Mouse (Mus musculus) v-Abl transformed pro-B cells (cell line): Measurements from ENCODE around the gene Ntn3.

Experiments
- in situ Hi-C, 2 experiments: fragments of 400-800 bp; cut with MboI; formaldehyde crosslinking; loops; one replicate each; pipeline ENCODE4 v1.15.1; 2025; ENCODE audit not compliant: unreplicated experiment in 2 of 2

Gene Ntn3

DNA sequence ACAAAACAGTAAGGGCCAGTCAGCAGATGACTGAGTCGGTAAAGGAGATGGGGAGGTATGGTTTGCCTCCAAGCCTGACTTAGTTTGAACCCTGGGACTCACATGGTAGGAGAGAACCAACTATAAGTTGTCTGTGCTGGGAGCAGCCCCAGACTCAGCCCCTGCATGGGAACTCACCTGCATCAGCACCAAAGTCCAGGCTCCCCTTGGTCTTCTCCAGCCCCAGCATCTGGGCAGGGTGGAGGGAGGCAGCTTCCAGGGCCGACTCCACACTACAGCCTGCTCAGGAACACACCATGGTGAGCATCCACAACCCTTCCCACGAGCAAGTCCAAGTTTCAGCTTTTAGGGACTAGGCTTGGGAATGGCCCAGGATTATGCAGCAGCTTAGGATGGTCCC is 52.9 kb downstream of the Ntn3 start:
- in situ Hi-C loops = no loop called here

DNA sequence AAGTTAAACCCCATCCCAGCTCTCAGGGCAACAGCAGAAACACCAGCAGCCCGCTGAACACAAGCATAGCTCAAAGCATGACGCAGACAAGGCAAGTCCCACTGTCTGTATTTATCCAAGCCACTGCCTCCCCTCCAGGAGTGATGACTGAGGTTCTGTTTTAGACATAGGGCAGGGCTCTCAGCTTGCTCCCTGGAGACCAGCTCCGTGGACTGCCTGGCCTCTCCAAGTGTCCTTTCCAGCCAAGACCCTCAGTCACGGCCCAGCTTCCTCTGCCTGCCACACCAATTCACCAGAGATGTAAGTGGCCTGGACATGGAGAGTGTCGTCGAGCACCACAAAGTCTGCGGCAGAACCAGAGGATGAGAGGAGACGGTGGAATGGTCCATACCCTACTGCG is 53.6 kb downstream of the Ntn3 start:
- in situ Hi-C loops = no loop called here

DNA sequence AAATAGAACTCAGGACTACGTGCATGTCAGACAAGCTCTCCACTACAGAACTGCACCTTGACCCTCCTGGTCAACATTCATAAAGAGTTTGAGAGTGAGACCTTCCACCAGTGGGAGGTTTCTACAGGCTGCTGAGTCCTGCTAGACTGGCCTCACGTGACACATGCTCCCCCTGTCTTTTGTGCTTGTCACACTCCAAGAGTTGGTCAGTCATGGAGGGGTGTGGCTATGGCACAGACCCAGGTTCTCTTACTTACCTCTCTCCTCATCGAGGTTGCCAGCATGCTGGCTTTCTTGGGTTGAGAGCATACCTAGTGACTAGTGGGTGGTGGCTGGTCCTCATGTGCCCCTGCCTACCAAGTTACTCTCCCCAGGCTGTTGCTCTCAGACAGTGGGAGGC is 54.9 kb downstream of the Ntn3 start:
- in situ Hi-C loops = no loop called here
